Mouse (Mus musculus) G1E (cell line): ENCODE measurements around the gene Olfr808.

Source experiments
- CTCF ChIP-seq: IDR thresholded peaks from 2 replicates; pipeline ENCODE4 v1.5.1; 2012; ENCODE audit warnings: low read depth, low read length, inconsistent platforms, mixed read lengths
- GATA2 ChIP-seq: IDR thresholded peaks from 2 replicates; pipeline ENCODE4 v1.6.1; 2012; ENCODE audit warnings: low read depth, low read length, inconsistent platforms, borderline replicate concordance
- TAL1 ChIP-seq: conservative IDR thresholded peaks from 2 replicates; pipeline ENCODE4 v1.6.1; 2012; ENCODE audit warnings: low read depth, low read length, inconsistent platforms, mixed read lengths

- TF ChIP-seq CTCF, result no peak
- TF ChIP-seq TAL1, result no peak
- TF ChIP-seq GATA2, result no peak
Observed at GRCm38 (mm10) chr10:129741821-129742220, 23.5 kb upstream of the Olfr808 start, which contains the start of gene Olfr806.
